Mouse (Mus musculus) heart, adult 2 months (tissue): Measurements from ENCODE around the gene Qsox2. TPM values are rescaled to one million over a fixed set of nuclear protein-coding genes. Genes with fewer than 3 reads are reported as not detected.

ENCODE experiments used
- DNase-seq, 2 experiments: peaks; one replicate each; pipeline ENCODE4 v3.0.0; 2021
- H3K27ac ChIP-seq: fragments of 200-600 bp; 2 replicates; pipeline ENCODE4 v1.8.1; 2022
- H3K27me3 ChIP-seq: fragments of 200-500 bp; 2 replicates; pipeline ENCODE4 v1.6.1; 2012; ENCODE audit warnings: mild to moderate bottlenecking, low read length, inconsistent platforms, mixed read lengths; ENCODE audit not compliant: control insufficient read depth, insufficient read depth
- H3K36me3 ChIP-seq: fragments of 200-500 bp; 2 replicates; pipeline ENCODE4 v1.6.1; 2012; ENCODE audit warnings: low read length, inconsistent platforms; ENCODE audit not compliant: control insufficient read depth, insufficient read depth
- H3K4me1 ChIP-seq: fragments of 200-500 bp; 2 replicates; pipeline ENCODE4 v1.6.1; 2011; ENCODE audit warnings: low read length; ENCODE audit not compliant: control insufficient read depth, insufficient read depth
- H3K4me3 ChIP-seq: fragments of 200-600 bp; 2 replicates; pipeline ENCODE4 v1.8.1; 2022
- H3K79me2 ChIP-seq: fragments of 200-500 bp; replicated peaks from 2 replicates; pipeline ENCODE4 v1.6.1; 2012; ENCODE audit warnings: mild to moderate bottlenecking, inconsistent platforms, low read length, moderate library complexity, mixed read lengths; ENCODE audit not compliant: control insufficient read depth, insufficient read depth
- H3K9ac ChIP-seq: fragments of 200-500 bp; 2 replicates; pipeline ENCODE4 v1.6.1; 2012; ENCODE audit warnings: low read depth, mild to moderate bottlenecking, control low read depth, inconsistent platforms, low read length, mixed read lengths
- CTCF ChIP-seq: fragments of 200-600 bp; IDR thresholded peaks from 2 replicates; pipeline ENCODE4 v1.8.1; 2022; ENCODE audit warnings: antibody characterized with exemption, mild to moderate bottlenecking, moderate library complexity
- EP300 ChIP-seq: fragments of 200-500 bp; IDR thresholded peaks from 2 replicates; pipeline ENCODE4 v1.6.1; 2011; ENCODE audit warnings: low read depth, low read length, control low read depth; ENCODE audit not compliant: insufficient read depth
- POLR2A ChIP-seq: fragments of 200-500 bp; IDR thresholded peaks from 2 replicates; pipeline ENCODE4 v1.6.1; 2011; ENCODE audit warnings: mild to moderate bottlenecking, low read depth, low read length, control low read depth; ENCODE audit not compliant: insufficient read depth
- WGBS: fragments of 180-500 bp; shearing (Covaris S2); methylation state at CpG from one replicate; pipeline ENCODE4 v1.1.7; 2018; 5-methylcytosine and 5-hydroxymethylcytosine counted together
- intact Hi-C: fragments of 180-260 bp; cut with DNase I; formaldehyde crosslinking; loops from one replicate; pipeline ENCODE4 v1.15.1; 2025
- polyA plus RNA-seq: library from polyadenylated mRNA; depleted of rRNA; stranded (reverse); fragments of >200 nt; gene quantifications from 2 replicates; pipeline ENCODE4 v1.2.3, GENCODE M21; 2012
- total RNA-seq, 2 experiments: library from RNA; stranded (reverse); gene quantifications; 2 replicates each; pipeline ENCODE4 v1.2.3; 2021

Qsox2 gene
- total and polyA plus RNA-seq, 3 experiments, result 11.1 to 22.2 (median 17.3) TPM

- no peak overlapping the region for H3K4me3 ChIP-seq
- intact Hi-C loops, result no loop called here
Measured at GRCm38 (mm10) chr2:26202849-26203475, 34.4 kb downstream of the Qsox2 start.

GRCm38 (mm10) chr2:26201926-26202848, 35.1 kb downstream of the Qsox2 start:
- Histone ChIP-seq H3K79me2 (no peaks in the 10 kb centered on the region), H3K4me1 (no peaks in the 10 kb centered on the region), H3K9ac (no peak overlapping the region), H3K27me3 (peaks cover 33% of the 10 kb centered on the region), H3K36me3 (no peaks in the 10 kb centered on the region), H3K4me3 (no peak overlapping the region), H3K27ac (no peak overlapping the region)
- WGBS, result 1% methylated on average over 77 of the region's 77 CpGs
- TF ChIP-seq EP300, result no peak
- no peak for TF ChIP-seq CTCF
- no peak for TF ChIP-seq POLR2A
- no peak for DNase-seq
- intact Hi-C loops, result no loop called here

More at GRCm38 (mm10) chr2:26202849-26203475, 34.4 kb downstream of the Qsox2 start:
- no peak for DNase-seq
- H3K27ac ChIP-seq, result no peak overlapping the region
- TF ChIP-seq CTCF (no peak), POLR2A (no peak), EP300 (no peak)
- H3K9ac ChIP-seq, result no peak overlapping the region
- no peaks in the 10 kb centered on the region for H3K79me2 ChIP-seq
- peaks cover 30% of the 10 kb centered on the region for H3K27me3 ChIP-seq
- no peaks in the 10 kb centered on the region for H3K4me1 ChIP-seq
- no peaks in the 10 kb centered on the region for H3K36me3 ChIP-seq
- 4% methylated on average over 36 of the region's 36 CpGs for WGBS

DNA sequence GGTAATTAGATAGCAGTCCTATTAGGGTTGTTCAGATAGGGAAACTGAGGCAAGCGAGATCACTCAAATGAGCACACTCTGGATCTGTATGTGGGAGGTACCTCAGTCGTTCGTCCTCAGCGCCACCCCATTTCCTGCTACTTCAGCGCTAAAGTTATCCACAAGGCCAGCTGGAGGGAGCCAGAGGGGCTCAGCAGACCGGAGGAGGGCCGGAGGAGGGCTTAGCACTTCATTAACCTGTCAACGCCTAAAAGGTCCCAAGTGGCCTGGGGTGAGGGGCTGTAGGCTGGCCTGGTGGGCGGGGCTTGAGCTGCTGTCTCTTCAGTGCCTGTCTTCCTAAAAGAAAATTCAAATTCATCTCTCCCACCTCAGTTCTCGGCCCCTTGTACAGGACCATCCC, 38.8 kb downstream of the Qsox2 start:
- Histone ChIP-seq H3K4me1 (no peaks in the 10 kb centered on the region), H3K79me2 (no peaks in the 10 kb centered on the region), H3K4me3 (no peak overlapping the region), H3K27me3 (peaks cover 29% of the 10 kb centered on the region), H3K27ac (no peak overlapping the region), H3K36me3 (no peaks in the 10 kb centered on the region), H3K9ac (no peak overlapping the region)
- DNase-seq, result no peak
- intact Hi-C loops, result no loop called here
- TF ChIP-seq EP300 (no peak), CTCF (no peak), POLR2A (no peak)
- 1% methylated on average over 10 of the region's 10 CpGs for WGBS

- no peaks in the 10 kb centered on the region for H3K4me1 ChIP-seq
- 49% methylated on average over 7 of the region's 7 CpGs for WGBS
- H3K4me3 ChIP-seq, result no peak overlapping the region
- H3K79me2 ChIP-seq, result no peaks in the 10 kb centered on the region
- no peak overlapping the region for H3K27ac ChIP-seq
- TF ChIP-seq POLR2A (no peak), EP300 (no peak), CTCF (no peak)
- DNase-seq, result no peak
- no peak overlapping the region for H3K9ac ChIP-seq
- no peaks in the 10 kb centered on the region for H3K36me3 ChIP-seq
- H3K27me3 ChIP-seq, result peaks cover 14% of the 10 kb centered on the region
- intact Hi-C loops, result no loop called here
Measured at GRCm38 (mm10) chr2:26194552-26195339, 42.6 kb downstream of the Qsox2 start.

DNA sequence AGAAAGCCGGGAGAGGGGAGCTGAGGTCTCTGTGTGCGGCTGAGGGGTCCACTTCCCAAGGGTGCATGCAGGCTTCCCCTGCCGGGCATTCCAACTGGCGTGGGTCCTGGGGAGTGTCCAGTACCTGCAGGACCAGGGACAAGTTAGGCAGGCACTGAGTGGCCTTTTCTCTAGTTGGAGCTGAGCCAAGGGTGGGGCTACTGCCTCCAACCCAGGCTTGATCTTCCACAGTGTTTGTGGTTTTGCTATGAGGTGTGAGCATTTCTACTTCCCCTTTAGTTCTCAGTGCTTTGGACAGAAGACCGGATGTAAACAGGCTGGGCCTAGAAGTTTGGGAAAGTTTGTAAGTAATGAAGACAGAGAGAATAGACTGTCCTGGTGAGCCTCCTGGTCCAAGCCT, 48.8 kb downstream of the Qsox2 start:
- H3K27me3 ChIP-seq, result no peaks in the 10 kb centered on the region
- H3K36me3 ChIP-seq, result no peaks in the 10 kb centered on the region
- H3K4me1 ChIP-seq, result no peaks in the 10 kb centered on the region
- TF ChIP-seq POLR2A, result no peak
- intact Hi-C loops, result no loop called here
- H3K4me3 ChIP-seq, result no peak overlapping the region
- no peaks in the 10 kb centered on the region for H3K79me2 ChIP-seq
- peak in 1 of 2 experiments; percentile 20 for DNase-seq
- 47% methylated on average over 5 of the region's 5 CpGs for WGBS
- no peak overlapping the region for H3K9ac ChIP-seq
- no peak overlapping the region for H3K27ac ChIP-seq

- Histone ChIP-seq H3K79me2 (no peaks in the 10 kb centered on the region), H3K36me3 (no peaks in the 10 kb centered on the region), H3K4me3 (no peak overlapping the region), H3K27me3 (no peaks in the 10 kb centered on the region), H3K9ac (no peak overlapping the region), H3K27ac (no peak overlapping the region), H3K4me1 (no peaks in the 10 kb centered on the region)
- intact Hi-C loops, result no loop called here
- 59% methylated on average over 3 of the region's 3 CpGs for WGBS
- DNase-seq, result no peak
- TF ChIP-seq EP300 (no peak), POLR2A (no peak), CTCF (no peak)
Measured at GRCm38 (mm10) chr2:26184352-26184751, 53.0 kb downstream of the Qsox2 start.
